Mouse (Mus musculus) cerebellum, adult 18-20 months (tissue): ENCODE data around the gene Sergef.

Source experiments
- DNase-seq, 2 experiments: peaks; one replicate each; pipeline ENCODE4 v3.0.0; 2021

The Sergef gene

DNA sequence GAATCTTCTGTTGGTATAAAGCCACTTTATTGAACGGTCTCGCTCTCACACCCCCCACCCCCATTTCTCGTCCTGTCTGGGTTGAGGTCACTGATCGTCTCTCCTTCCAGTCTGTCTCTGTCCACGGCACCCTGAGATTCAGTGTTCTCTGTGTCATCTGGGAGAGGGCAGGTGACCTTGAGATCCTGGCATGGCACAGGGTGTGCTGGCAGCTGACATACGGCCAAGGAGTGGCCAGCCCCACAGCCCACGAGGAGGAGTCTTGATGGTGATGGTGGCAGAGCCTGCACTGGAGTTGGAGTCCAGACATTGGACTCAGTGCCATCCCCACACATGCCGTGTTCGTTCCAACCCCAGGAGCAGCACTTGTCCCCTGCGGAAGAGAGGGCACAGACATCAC, 196.4 kb downstream of the Sergef start:
- peak in 1 of 2 experiments; percentile 24 for DNase-seq

DNA sequence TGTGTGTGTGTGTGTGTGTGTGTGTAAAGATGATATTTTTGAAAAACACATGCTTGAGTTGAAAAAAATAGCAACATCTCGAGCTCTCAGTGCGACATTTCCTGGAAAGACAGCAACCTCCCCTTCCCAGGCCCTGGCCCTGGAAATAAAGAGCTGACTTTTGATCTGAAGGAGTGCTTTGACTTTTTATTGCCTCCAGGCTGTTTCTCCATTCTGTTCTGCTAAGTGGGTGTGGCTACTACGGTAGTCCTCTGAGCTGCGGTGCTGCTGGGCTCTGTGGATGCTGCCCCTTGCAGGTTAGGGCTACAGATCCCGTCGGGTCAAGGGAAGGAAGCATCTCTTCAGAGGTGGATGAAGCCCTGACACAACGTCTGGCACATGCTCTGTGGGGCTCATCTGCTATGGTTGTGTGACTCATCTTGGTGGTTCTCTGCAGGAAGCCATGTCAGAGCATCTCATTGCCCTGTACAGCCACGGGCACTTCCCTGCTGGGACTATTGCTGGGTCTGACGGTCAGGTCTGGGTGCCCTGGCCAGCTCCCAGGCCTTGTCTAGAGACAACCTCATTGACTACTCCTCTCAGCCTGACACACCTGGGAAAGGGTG, 201.0 kb downstream of the Sergef start:
- DNase-seq = no peak

DNA sequence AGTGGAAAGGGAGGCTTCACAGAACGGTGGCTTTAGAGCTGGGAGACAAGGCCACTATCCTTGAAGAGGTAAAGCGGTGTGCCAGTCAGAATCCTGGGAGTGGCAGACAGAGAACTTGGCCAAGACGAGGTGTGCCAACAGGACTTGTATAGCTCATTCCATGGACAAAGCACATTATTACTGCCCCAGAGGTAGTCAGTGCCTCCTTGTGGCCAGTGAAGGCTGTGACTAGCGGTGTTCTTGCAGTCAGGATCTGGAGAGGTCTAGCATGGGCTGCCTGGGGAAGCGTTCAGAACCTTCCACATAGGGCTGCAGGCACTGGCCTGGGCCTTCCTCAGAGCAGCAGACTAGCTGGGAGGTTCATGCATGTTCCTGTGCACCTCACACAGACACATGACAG, 203.8 kb downstream of the Sergef start:
- no peak for DNase-seq

DNA sequence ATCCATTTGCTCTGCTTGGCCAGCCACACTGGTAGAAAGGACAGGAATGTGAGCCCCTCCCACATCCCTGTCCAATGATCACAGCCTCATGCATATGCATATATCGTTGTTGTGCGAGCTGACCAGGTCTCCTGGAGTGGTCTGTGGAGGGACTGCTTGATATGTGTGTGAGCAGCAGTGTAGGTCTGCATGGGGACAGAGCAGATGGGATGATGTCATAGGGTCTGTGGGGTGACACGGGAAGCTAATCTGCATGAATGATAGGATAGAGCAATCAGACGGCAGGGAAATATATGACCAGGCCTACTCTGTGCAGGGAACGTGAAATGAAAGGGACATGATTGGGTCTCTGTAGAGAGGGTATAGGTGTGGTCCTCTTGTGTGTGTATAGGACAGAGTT, 205.7 kb downstream of the Sergef start:
- no peak for DNase-seq

DNA sequence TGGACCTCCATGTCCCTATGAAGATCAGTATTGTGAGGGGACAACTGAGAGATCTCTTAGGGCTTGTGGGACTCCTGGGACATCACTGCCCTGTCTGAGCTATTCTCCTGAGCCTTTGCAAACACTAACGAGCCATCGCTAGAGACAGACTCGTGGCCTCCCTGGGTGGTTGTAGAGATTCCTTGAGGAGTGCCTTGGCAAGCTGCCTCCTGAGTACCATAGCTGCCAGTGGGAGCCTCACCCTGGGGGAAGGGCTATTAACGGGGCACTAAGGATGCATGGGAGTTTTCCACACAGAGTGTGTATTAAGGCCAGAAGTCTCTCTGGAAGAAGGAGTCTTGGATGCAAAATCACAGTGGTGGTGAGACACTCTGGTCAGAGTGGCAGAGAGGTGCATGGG, 214.6 kb downstream of the Sergef start:
- DNase-seq = no peak

DNA sequence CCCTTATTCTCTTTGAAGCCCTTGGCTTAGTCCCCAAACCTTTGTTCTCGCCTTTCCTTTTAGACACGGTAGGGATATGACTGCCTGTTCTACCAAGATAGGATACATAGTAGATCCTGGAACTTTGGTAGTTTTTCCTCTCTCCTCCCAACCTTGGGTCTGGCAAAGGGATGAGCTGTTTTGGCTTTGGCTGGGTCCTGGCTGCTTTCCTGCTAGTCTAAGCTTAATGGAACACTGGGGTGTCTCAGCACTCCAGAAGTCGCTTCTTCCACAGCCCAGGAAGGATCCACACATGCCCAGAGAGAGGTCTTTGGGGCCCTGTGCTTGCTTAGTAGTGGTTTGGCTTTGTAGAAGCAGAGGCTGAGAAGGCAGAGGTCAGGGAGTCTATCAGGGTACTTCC, 215.7 kb downstream of the Sergef start:
- peak; percentile 70 to 71 for DNase-seq

DNA sequence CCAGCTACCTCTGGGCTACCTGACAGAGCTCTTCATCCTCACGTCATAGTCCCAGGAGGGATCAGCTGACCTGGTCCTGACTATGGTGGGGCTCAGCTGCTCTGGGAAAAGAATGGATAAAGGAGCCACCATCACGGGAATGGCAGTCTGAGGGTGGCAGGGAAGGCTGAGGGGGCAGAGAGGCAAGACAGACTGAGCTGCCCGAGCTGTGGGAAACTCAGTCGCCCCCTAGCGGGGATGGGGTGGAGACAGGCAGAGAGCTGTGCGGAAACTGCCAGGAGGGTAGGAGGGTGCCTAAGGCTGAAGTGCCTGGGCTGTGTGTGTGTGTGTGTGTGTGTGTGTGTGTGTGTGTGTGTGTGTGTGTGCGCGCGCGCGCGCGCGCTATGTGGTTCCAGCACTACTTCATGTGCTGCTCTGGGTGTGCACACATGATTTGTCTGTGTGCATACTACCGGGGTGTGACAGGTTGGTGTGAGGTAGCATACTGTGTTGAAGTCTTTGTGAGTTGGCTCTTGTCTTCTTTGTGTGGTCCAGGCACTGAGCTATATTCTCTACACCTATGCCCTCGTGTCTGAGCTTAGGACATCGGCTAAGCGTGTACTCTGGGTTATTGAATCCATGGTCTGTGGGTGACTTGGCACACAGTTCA, 216.7 kb downstream of the Sergef start:
- peak; percentile 88 to 89 for DNase-seq

DNA sequence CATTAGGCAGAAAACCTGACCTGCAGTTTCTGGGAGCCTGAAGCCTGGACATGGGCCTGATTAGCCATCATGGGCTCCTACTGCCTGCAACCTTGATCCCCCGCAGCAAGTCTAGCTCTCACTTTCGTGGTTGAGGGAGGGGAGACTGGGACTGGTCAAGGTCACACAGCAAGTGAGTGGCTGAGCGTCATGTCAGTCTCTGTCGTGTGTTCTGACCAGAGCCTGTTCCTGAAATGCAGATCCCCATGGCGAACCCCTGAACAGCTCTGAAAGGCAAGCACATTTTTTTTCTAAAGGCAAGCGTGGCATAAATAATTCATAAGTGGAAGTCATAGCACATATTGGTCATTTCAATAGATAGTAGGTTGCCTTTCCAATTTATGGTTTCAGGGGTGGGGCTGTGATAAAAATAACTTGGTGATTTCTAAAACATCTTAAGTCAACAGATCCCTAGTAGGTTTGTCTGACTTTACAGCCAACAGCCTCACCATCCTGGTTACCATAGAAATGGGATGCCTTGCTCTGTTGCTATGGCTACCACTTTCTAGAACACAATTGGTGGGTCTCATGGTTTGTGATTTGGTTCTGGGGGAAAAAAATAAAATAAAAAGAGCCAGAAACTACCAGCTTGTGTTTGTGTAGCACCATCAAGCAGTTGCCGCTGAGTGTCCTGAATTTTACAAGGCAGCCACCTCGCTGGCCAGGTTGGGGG, 217.4 kb downstream of the Sergef start:
- DNase-seq = no peak

DNA sequence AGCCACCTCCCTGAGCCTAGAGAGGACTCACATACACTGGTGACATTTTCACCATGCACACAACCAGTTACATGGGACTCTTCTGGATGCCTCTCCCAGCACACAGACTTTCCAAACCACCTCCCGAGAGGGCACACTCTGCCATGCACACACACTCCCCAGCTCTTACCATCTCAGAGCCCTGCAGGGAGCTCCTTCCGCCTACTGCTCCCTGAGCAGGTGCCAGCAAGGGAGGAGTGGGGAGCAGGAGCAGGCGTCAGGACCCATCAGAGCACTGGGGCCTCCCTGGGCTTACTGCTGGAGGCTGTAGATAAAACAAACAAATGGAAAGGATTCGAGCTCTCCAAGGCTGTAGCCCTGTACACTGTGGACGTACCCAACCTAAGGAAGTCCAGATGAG, 218.1 kb downstream of the Sergef start:
- peak; percentile 64 to 71 for DNase-seq

DNA sequence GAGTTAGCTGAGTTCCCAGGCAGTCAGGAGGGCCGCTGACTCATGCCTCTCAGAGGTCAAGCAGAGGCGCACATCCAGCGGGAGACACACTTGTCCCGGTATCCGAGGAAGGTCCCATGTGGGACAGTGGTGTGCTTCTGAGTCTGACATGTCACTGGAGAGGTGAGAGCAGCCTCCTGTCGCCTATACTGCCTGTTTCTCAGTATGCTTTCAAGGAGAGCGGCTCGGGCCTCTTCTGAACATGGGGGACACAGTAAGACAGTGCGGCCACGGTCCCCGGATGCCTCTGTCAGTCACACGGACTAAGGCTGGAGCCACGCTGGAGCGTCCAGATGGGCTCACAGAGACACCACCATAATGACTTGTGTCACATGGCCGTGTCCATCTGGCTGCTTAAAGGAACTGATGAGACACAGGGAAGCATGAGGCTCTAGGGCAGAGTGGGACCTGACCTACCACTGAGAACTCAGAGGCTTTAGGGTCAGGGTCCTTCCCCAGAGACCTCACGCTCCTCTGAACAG, 221.4 kb downstream of the Sergef start:
- peak; percentile 73 to 74 for DNase-seq

DNA sequence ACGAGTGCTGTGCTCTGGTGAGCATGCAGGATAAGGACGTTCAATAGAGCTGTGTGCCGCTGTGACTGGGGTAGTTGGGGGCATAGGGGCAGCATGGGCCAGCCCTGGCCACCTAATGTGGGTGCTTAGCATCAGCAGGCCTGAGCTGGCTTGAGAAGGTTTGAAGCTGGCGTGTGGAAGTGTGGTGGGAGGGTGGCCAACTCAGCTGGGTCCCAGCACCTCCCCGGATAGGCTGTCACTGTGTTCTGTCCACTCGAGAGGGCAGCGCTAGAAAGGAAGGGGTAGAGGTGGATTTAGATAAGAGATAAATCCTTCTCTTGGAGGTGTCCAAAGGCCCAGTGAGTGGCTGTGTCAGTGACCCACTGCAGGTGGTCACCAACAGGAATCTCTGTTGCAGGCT, 222.1 kb downstream of the Sergef start:
- peak in 1 of 2 experiments; percentile 59 for DNase-seq

DNA sequence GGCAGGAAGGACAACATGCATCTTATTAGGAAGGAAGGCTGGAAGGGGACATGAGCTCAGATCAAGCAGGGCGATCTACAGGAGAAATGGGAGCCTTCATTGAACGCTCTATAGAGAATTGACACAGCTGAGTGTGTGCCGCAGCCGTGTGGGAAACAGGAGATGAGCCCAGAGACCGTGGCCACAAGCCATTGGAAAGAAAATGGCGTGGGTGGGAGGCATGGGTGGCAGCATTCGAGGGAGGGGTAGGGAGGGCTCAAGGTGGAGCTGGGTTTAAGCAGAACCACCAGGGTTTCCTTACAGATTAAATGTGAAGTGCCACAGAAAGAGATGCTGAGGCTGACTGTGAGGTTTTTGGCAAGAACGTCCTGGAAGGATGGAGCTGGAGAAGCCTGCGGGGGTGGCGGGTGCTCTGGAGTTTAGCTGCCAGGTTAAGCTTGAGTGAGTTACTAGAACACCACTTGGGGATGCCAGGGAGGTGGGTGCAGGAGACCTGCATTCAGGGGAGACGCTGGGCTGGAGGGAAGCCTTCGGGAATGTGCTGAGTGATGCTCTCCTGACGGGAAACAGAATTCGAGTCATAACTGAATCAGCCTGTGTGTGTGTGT, 223.7 kb downstream of the Sergef start:
- peak; percentile 71 for DNase-seq

DNA sequence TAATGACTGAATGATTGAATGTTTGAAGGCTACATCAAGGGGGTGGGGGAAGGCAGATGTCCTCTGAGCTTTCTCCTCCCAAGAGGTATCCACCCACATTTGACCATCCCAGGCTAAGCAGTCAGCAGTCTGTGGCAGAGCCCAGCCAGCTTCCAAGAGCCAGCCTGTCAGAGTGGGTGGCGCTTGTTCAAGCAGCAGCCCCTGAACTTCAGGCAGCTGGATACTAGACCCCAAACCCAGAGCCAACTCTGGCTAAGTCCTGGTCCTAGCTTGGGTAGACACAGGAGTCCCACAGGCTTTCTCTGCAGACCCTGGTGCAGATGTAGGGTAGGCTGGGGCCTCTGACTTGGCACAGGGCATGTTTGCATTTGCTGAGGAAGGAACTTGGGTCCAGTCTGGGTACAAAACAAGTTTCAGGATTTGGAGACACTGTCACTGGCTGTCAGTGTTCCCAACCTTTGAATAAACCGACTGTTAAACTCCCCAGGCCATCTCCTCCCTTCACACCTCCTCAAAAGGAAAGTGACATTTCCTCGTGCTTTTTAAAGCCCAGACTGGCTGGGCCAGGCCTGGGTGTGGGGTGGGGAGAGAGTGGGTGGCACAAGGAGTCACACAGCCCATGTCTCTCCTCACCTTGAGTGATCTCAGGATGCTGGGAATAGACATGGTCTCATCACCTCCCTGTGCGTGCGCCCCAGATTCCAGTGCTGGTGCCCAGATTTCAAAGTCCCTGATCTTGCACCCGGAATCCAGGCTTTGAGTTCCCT, 225.5 kb downstream of the Sergef start:
- DNase-seq = no peak

DNA sequence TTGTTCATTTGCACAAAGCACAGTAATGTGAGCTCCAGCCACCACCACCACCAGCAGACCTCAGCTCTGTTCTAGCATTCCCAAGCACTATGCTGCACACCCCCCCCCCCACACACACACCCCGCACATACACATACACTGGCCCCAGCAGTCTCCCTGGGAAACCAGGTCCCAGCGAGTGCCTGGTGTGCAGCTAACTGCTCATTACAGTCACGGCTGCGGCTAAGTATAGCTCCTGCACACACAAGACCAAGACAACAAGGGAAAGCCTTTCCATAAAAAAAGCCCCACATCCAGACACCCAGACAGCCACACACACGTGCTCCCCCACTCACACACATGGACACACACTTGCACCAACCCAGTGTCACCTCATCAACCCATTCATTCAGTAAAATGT, 226.8 kb downstream of the Sergef start:
- DNase-seq = no peak

DNA sequence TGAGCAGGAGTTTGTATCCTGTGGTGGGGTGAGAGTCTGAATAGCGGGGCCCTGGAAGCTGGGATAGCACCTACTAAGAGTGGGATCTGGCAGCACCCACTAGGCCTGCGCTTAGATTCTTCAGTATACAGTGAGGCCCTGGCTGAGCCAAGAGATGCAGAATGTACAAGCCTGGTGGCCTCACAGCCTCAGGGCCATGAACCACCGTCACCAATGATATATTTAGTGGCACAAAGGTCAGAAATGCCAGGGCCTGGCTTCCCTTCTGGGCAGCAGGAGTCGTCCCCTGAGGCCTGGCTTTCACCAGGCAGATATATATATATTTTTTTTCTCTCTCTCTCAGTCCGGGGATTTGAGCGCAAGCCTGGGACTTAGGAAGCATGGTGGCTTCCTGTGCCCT, 228.9 kb downstream of the Sergef start:
- no peak for DNase-seq

DNA sequence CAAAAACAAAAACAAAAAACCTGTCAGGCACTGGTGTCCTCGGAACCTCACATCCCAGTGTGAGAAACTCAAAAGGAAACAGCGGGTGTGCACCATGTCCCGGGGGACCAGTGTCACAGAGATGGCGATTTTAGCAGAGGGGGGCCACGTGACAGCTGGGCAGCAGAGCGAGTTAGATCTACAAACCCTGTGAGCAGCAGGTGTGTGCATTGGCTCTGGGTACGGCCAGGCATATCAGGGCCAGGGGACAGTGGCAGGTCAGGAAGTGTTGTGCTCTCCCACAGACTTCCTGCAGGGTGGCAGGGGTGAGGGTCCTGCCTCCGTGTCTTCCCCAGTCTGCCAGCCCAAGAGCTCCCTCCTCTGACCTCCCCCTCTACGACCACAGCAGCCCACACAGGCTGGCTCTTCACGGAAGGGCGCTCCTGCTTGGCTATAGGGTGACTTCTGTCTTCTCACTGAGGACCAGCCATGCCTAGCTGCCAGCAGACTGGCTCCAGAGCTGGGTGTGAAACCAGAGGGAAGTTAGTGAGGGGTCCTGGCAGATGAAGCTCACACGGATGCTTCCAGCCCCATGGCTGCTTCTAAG, 230.3 kb downstream of the Sergef start:
- DNase-seq = no peak

DNA sequence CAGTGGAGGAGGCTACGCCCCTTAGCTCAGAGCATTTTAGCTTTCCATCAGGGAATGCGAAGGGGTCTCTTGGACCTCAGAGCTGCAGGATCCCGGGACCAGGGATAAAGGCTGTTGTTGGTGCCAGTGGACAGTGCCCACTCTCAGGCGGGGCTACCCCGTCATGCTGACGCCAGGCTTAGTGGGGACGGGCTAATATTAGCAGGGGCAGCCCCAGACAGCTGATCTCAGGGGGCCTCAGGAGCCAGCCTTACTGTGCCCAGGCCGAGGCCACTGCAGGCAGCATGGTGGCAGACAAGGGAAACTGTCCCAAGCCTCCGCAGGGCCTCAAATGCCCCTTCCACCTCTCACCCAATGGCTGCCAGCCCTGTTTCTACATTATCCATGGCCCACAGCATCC, 231.0 kb downstream of the Sergef start:
- no peak for DNase-seq

DNA sequence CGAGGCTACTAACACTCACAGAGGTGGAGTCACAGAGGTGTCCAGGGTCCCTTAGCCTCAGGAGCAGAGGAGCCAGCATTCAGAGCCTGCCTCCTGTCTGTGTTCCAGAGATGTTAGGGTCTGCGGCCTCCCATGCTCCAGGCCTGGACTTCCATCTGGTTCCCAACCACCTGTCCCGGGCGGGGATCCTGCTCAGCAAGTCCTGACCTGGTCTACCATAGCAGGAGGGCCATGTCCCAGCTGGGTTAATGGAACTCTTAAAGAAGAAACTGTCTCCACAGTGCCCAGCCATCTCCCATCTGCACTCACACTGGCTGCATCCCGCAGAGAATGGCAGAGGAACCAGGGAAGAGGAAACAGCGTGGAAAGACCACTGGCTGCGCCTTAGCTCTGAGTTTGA, 234.9 kb downstream of the Sergef start:
- DNase-seq = peak; percentile 46 to 54

DNA sequence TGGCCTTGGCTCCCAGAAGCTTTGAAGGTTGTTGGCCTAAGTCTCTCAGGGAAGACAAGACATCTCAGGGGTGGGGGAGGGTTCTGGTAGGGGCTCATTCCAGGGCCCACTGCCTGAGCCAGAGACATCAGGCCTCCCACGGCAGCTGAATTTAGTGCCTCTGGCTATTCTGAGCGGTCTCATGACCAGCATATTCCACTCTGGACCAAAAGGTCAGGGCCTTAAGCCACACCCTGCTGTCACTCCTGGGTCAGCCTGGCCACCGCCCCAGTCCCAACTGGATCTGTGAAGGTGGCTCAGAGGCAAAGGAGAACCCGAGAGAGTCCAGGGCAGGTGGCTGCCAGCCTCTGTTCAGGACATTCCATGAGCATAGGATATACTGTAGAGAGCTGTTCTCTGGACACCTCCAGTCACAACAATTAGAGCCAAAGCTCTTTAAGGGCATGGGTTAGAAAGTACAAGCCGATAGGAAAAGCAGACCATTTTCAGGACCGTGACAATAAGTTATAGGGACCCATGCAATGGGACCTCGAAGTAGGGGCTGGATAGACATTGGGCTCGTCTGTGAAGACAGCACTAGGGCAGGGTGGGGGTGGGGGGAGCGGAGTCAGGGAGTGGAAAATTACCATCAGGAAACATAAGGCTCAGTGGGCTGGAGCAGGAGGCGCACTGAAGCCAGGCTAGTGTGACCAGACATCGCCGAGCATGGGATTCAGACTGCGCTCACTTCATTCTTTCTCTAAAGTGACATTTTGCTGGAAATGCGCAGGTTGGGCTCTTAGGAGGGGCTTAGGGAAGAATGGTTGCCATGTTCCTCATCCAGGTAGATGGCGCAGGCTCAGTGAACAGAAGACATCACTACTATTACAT, 235.8 kb downstream of the Sergef start:
- peak; percentile 47 to 54 for DNase-seq

DNA sequence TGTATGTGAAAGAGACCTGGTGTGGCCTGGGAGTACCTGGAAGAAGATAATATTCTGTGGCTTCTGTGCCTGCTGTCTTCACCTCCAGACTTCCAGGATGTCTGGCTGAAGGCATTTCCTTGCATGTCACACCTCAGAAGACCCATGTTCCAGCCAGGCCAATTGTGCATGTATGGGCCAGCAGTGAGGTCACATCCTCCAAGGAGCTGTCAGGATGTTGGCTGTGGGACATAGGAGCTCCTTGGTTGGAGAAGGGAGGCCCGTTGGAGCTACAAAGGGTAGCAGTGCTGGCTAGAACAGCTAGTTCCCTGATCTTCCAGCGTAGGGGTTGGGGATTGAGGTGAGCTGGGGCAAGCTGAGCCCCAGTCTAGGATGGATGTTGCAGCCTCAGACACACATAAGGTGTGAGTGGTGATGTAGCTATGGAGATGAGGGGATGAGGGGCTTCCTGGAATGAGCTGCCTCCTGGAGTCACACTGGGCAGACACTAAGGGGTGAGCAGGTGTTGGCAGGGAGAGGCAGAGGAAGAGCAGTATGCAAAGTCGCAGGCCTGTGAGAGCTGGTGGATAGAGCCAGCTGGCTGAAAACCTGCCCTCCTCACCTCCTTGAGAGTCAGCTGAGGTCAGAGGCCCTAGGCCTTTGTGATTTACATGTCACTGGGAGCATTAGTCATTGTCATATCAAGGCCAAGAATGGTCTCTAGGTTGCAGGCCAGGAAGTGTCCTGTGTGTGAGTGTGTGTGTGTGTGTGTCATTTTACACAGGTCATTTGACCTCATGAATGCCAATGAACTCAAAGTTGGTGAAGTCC, 238.0 kb downstream of the Sergef start:
- peak; percentile 44 to 46 for DNase-seq

DNA sequence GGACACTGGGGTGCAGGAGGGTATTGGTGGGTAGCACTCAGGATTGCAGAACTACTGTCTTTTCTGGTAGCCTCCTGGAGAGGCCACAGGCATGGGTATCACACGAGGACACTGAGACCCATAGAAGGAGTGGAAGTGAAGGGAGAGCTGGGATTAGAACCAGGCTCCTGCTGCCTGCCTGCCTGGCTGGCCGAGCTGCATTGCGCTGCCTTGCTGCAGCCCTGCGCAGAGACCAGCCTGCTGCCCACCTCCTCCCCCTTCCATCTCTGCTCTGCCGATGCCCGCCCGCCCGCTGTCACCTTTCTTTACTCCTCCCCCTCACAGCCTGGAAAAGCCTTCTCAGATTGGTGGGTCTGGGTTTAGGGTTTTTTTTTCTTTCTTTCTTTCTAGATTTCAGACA, 239.3 kb downstream of the Sergef start:
- peak; percentile 56 for DNase-seq
